Mouse (Mus musculus) brain, embryonic 14.5 days (tissue): ENCODE measurements around the gene Atp13a1.

Experiments used
- CTCF ChIP-seq: fragments of 200-500 bp; IDR thresholded peaks from 2 replicates; pipeline ENCODE4 v1.5.1; 2012; ENCODE audit warnings: inconsistent platforms, mild to moderate bottlenecking, moderate library complexity, borderline replicate concordance; ENCODE audit not compliant: insufficient read depth, insufficient read length; ENCODE audit errors: extremely low read depth
- POLR2A ChIP-seq: fragments of 200-500 bp; IDR thresholded peaks from 2 replicates; pipeline ENCODE4 v1.6.1; 2012; ENCODE audit warnings: mild to moderate bottlenecking, inconsistent platforms, borderline replicate concordance; ENCODE audit not compliant: poor library complexity, insufficient read depth, insufficient read length, severe bottlenecking; ENCODE audit errors: extremely low read depth

DNA sequence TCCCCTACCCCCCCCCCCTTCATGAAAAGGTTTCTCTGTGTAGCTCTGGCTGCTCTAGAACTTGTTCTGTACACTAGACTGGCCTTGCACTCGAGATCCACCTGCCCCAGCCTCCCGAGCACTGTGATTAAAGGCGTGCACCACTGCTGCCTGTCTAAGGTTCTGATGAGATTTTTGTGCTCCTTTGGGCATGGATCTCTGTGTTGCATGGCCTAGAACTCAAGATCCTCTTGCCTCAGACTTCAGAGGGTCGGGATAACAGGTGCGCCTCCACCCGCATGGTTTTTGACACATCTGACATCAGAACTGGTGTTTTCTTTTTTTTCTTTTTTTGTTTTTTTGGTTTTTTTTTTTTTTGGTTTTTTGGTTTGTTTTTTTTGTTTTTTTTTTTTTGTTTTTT lies 13.6 kb downstream of the Atp13a1 start:
- TF ChIP-seq POLR2A (no peak), CTCF (no peak)
